Comparison of ENCODE assay signal across 8 mouse cellular contexts in the genomic region with DNA sequence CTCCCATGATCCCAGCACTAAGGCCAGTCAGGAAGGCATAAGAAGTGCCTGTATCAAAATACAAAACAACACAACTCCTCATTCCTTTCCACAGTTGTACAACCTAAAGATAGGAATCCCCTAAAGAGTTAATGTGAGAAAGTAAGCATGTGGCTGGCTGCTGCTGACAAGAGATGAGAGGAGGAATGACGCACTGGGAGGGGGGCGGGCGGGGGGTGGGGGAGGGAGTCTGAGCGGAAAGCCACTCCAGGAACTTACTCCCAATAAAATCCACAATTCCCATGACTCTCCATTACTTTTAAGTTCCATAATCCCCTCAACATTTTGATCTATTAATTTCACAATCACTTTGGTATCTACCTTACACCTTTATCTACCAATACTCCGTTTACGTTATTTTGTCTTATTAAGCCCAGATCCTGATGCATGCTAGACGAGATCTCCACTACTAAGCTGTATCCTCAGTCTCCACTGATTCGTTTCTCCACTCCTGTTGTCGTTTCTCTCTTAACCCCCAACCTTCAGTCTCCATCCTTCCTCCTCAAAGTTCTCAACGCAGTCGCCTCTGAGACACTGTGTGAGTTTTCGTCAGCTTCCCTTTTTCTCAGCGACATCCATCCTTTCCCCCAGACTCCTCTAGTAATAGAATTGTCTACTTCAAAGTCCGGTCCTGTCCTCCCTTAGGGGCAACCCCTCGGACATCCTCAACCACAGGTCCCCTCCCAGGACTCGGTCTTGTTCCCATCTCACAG. TPM values are rescaled to one million over a fixed set of nuclear protein-coding genes. Genes with fewer than 3 reads are reported as not detected.
DNase-seq lines count a peak whose midpoint lies in the region; ATAC-seq lines count a peak whose summit lies in the region.

No protein-coding gene starts in this region.

- 0% methylated on average over 16 of the region's 16 CpGs for WGBS in kidney, embryonic 16.5 days
- WGBS in hindbrain, embryonic 16.5 days, result under 1% methylated on average over 16 of the region's 16 CpGs
- under 1% methylated on average over 16 of the region's 16 CpGs for WGBS in midbrain, embryonic 14.5 days

- H3K4me2 ChIP-seq in kidney, embryonic 16.5 days (replicated peaks; ENCODE audit: low read depth, low read length), result peak overlapping the region; percentile 77
- peak overlapping the region; percentile 70 for H3K4me2 ChIP-seq in hindbrain, embryonic 16.5 days (ENCODE audit: low read length)
- peak overlapping the region; percentile 80 for H3K4me2 ChIP-seq in midbrain, embryonic 14.5 days (ENCODE audit: low read length)

- peak overlapping the region; percentile 97 for H3K9ac ChIP-seq in kidney, embryonic 16.5 days (replicated peaks; ENCODE audit: low read length)
- peak overlapping the region; percentile 83 for H3K9ac ChIP-seq in hindbrain, embryonic 16.5 days (ENCODE audit: low read depth, low read length)
- peak overlapping the region; percentile 92 for H3K9ac ChIP-seq in midbrain, embryonic 14.5 days (replicated peaks; ENCODE audit: low read length)

- DNase-seq in kidney, postnatal 36 days, result no peak
- peak; percentile 65 for DNase-seq in brain, adult 2 months (ENCODE audit: low read depth, low spot score)
- DNase-seq in midbrain, embryonic 14.5 days, result peak; percentile 2
- no peak for DNase-seq in cerebellum, adult 11 months
- no peak for DNase-seq in cerebellum, postnatal 4 days (ENCODE audit: low spot score in 2 of 2)
- no peak for DNase-seq in kidney, postnatal 10 days

- ATAC-seq in kidney, embryonic 16.5 days (ENCODE audit: low FRiP score, low TSS enrichment), result no peak
- ATAC-seq in hindbrain, embryonic 16.5 days, result no peak; the same call in 1 of the 2 replicates
- no peak for ATAC-seq in midbrain, embryonic 14.5 days (ENCODE audit: low FRiP score, low TSS enrichment)

- H3K4me1 ChIP-seq in kidney, embryonic 16.5 days (ENCODE audit: insufficient read depth, low read length), result peaks cover 9% of the 10 kb centered on the region
- H3K4me1 ChIP-seq in hindbrain, embryonic 16.5 days (ENCODE audit: control insufficient read depth, insufficient read depth, low read depth, low read length), result peaks cover 8% of the 10 kb centered on the region
- peaks cover 11% of the 10 kb centered on the region for H3K4me1 ChIP-seq in midbrain, embryonic 14.5 days (ENCODE audit: control insufficient read depth, insufficient read depth, low read length)

- peak overlapping the region; percentile 89 for H3K27ac ChIP-seq in kidney, embryonic 16.5 days (ENCODE audit: low read length)
- H3K27ac ChIP-seq in hindbrain, embryonic 16.5 days (ENCODE audit: low read depth, low read length), result peak overlapping the region; percentile 78
- H3K27ac ChIP-seq in midbrain, embryonic 14.5 days (replicated peaks; ENCODE audit: low read depth, low read length), result peak overlapping the region; percentile 78

- H3K27me3 ChIP-seq in kidney, embryonic 16.5 days (ENCODE audit: insufficient read depth, low read length), result no peaks in the 10 kb centered on the region
- no peaks in the 10 kb centered on the region for H3K27me3 ChIP-seq in hindbrain, embryonic 16.5 days (replicated peaks; ENCODE audit: control insufficient read depth, insufficient read depth, low read length)
- no peaks in the 10 kb centered on the region for H3K27me3 ChIP-seq in midbrain, embryonic 14.5 days (ENCODE audit: control insufficient read depth, insufficient read depth, low read length)

- 0 out of 2 replicates have a peak, but pooled peaks cover 3% of the 10 kb centered on the region for H3K36me3 ChIP-seq in kidney, embryonic 16.5 days (ENCODE audit: insufficient read depth, low read length)
- H3K36me3 ChIP-seq in hindbrain, embryonic 16.5 days (ENCODE audit: control insufficient read depth, insufficient read depth, low read length), result no peaks in the 10 kb centered on the region; the same call in 1 of the 2 replicates
- H3K36me3 ChIP-seq in midbrain, embryonic 14.5 days (ENCODE audit: control insufficient read depth, insufficient read depth, low read length), result peaks cover 10% of the 10 kb centered on the region; the same call in 1 of the 2 replicates

- no peaks in the 10 kb centered on the region for H3K9me3 ChIP-seq in kidney, embryonic 16.5 days (ENCODE audit: low read length)
- no peaks in the 10 kb centered on the region for H3K9me3 ChIP-seq in hindbrain, embryonic 16.5 days (ENCODE audit: control insufficient read depth, low read length)
- H3K9me3 ChIP-seq in midbrain, embryonic 14.5 days (ENCODE audit: control insufficient read depth, low read length), result no peaks in the 10 kb centered on the region

- peak overlapping the region; percentile 100 for H3K4me3 ChIP-seq in kidney, embryonic 16.5 days (ENCODE audit: low read length)
- H3K4me3 ChIP-seq in hindbrain, embryonic 16.5 days (ENCODE audit: low read length), result peak overlapping the region; percentile 79
- H3K4me3 ChIP-seq in midbrain, embryonic 14.5 days (replicated peaks; ENCODE audit: low read depth, low read length), result peak overlapping the region; percentile 73

RNA-seq across cellular contexts. Expression of a gene that starts 1.0 kb away (rescaled TPM):
- polyA plus RNA-seq in kidney, embryonic 16.5 days (2015; fragmentation: Nextera tagmentation; extraction: Ambion mirVana), result 24.0 and 24.7 TPM in 2 replicates
- polyA plus RNA-seq in hindbrain, embryonic 16.5 days (2015; fragmentation: Nextera tagmentation; extraction: Ambion mirVana), result 13.8 and 14.5 TPM in 2 replicates
- polyA plus RNA-seq in midbrain, embryonic 14.5 days (2014; fragmentation: Nextera tagmentation; extraction: Ambion mirVana), result 15.0 and 15.4 TPM in 2 replicates

RNA-seq across cellular contexts. Expression of a gene that starts 5.1 kb away (rescaled TPM):
- polyA plus RNA-seq in kidney, embryonic 16.5 days (2015; fragmentation: Nextera tagmentation; extraction: Ambion mirVana), result 184 and 185 TPM in 2 replicates
- 142 and 158 TPM in 2 replicates for polyA plus RNA-seq in hindbrain, embryonic 16.5 days (2015; fragmentation: Nextera tagmentation; extraction: Ambion mirVana)
- polyA plus RNA-seq in midbrain, embryonic 14.5 days (2014; fragmentation: Nextera tagmentation; extraction: Ambion mirVana), result 194 and 204 TPM in 2 replicates

RNA-seq across cellular contexts. Expression of a gene that starts 18.5 kb away (rescaled TPM):
- polyA plus RNA-seq in kidney, embryonic 16.5 days (2015; fragmentation: Nextera tagmentation; extraction: Ambion mirVana), result 0.84 and 1.6 TPM in 2 replicates
- polyA plus RNA-seq in hindbrain, embryonic 16.5 days (2015; fragmentation: Nextera tagmentation; extraction: Ambion mirVana), result 0.98 and 1.7 TPM in 2 replicates
- 0.47 and 0.49 TPM in 2 replicates for polyA plus RNA-seq in midbrain, embryonic 14.5 days (2014; fragmentation: Nextera tagmentation; extraction: Ambion mirVana)

RNA-seq across cellular contexts. Expression of a gene that starts 28.0 kb away (rescaled TPM):
- polyA plus RNA-seq in kidney, embryonic 16.5 days (2015; fragmentation: Nextera tagmentation; extraction: Ambion mirVana), result 71.6 and 79.0 TPM in 2 replicates
- polyA plus RNA-seq in hindbrain, embryonic 16.5 days (2015; fragmentation: Nextera tagmentation; extraction: Ambion mirVana), result 83.2 and 83.6 TPM in 2 replicates
- polyA plus RNA-seq in midbrain, embryonic 14.5 days (2014; fragmentation: Nextera tagmentation; extraction: Ambion mirVana), result 86.6 and 102 TPM in 2 replicates

RNA-seq across cellular contexts. Expression of a gene that starts 28.1 kb away (rescaled TPM):
- polyA plus RNA-seq in kidney, embryonic 16.5 days (2015; fragmentation: Nextera tagmentation; extraction: Ambion mirVana), result 15.3 and 17.3 TPM in 2 replicates
- polyA plus RNA-seq in hindbrain, embryonic 16.5 days (2015; fragmentation: Nextera tagmentation; extraction: Ambion mirVana), result 51.9 and 52.3 TPM in 2 replicates
- 31.7 and 34.7 TPM in 2 replicates for polyA plus RNA-seq in midbrain, embryonic 14.5 days (2014; fragmentation: Nextera tagmentation; extraction: Ambion mirVana)

Comparison
In these comparisons a context has a peak if more than half of its experiments do, and no peak if none do; other contexts are left out.
1. DNase-seq: peak in brain, adult 2 months (single experiment) and midbrain, embryonic 14.5 days (single experiment); none in kidney, postnatal 36 days (0 of 2), cerebellum, adult 11 months (single experiment), cerebellum, postnatal 4 days (0 of 2) and kidney, postnatal 10 days (single experiment).
2. Peak in every context shown above with its lines, with median percentiles within 50 percentile points of each other: H3K27ac ChIP-seq, H3K4me2 ChIP-seq, H3K4me3 ChIP-seq and H3K9ac ChIP-seq.